Mouse (Mus musculus): Measurements from ENCODE around the gene Mob3a.

Gene Mob3a

DNA sequence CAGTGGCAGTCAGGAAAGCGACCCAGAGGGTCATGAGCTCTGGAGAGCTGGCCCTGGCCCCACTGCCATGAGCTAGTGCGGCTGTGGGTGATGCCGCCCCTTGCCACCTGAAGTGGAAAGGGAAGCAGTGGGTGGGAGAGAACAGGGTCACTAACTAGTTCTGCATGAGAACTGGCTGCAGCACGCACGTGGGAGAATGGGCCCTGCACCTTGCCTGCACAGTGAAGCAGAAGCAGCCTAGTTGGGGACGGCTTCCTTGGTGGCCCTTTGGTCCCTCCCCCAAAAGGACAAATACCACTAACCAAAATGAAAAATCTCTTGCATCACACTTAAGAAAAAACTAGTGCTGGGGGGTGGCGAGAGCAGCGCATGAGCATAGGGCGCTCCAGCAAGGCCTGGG, 3.2 kb downstream of the Mob3a start:
- no peak for DNase-seq

DNA sequence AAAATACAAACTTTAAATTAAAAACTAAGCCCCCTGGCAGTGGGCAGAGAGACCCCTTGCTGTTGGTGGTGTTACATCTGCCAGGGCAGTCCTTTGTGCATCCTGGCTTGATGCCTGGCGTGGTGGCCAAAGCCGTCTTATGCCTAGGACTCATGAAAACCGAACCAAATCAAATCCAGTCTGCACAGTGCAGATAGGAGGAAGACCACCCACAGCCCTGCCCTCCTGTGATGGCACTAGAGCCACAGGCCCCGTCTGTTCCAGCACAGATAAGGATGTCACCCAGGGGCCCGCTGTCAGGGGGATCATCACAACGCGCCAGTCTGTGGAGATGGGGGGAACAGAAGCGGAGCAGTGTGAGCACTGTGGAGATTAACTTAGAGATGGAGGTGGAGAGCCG, 4.0 kb downstream of the Mob3a start:
- DNase-seq: no peak

- no peak for DNase-seq
Measured at GRCm38 (mm10) chr10:80697393-80697787, 4.4 kb downstream of the Mob3a start.

- DNase-seq: no peak
Measured at GRCm38 (mm10) chr10:80696502-80697392, 5.0 kb downstream of the Mob3a start.

- DNase-seq: no peak
Measured at GRCm38 (mm10) chr10:80695801-80696501, 5.8 kb downstream of the Mob3a start.

DNA sequence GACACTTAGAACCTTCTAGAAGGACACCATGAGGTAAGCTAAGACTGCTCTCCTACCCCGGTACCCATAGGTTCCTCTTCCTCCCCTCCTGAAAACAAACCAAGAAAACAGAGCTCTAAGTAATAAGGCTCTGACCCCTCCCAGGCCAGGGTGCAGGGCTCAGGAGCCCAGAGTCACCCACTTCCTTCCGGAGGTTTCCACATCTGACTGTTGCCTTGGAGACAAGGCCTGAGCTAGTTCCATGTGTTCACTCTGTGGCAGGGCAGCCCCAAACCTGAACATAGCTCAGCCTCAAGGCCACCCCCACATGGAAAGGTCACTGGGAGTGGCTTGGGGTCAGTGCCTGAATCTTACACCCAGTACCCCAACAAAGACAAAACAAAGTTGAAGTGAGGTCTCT, 6.6 kb downstream of the Mob3a start:
- DNase-seq: no peak

GRCm38 (mm10) chr10:80694159-80694938, 7.4 kb downstream of the Mob3a start:
- DNase-seq: no peak

DNA sequence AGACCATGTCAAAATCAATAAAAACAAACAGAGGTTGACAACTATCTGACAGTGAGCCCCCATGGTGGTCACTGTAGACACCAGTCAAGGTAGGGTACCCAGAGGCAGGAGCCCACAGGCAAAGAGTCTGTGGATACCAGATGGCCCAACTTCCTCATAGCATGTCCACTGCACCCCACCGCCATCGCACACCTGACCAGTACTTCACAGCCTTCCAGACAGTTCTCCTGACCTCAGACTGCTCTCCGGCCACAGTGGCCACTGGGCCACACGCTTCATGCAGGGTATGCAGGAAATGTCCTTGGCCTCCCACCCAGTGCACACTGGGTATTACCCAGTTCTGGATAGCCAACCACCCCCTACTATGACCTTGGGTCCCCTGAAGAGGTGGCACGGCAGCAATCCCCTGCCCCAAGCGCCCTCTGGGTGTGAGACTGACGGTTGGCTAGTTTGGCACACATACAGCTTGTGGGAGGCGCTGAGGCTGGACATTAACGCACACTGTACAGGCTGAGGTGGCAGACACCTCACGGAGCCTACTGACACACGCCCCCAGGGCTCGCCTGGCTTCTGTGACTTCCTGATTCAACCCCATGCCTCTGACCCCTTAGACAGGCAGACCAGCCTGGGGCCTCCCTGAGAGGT, 8.3 kb downstream of the Mob3a start:
- no peak for DNase-seq

GRCm38 (mm10) chr10:80692249-80693165, 9.3 kb downstream of the Mob3a start:
- no peak for DNase-seq

GRCm38 (mm10) chr10:80687850-80688249, 13.9 kb downstream of the Mob3a start:
- DNase-seq: peak; percentile 52

- no peak for DNase-seq
Measured at GRCm38 (mm10) chr10:80686617-80687016, 15.2 kb downstream of the Mob3a start.

- no peak for DNase-seq
Measured at GRCm38 (mm10) chr10:80684984-80685383, 16.8 kb downstream of the Mob3a start.

DNA sequence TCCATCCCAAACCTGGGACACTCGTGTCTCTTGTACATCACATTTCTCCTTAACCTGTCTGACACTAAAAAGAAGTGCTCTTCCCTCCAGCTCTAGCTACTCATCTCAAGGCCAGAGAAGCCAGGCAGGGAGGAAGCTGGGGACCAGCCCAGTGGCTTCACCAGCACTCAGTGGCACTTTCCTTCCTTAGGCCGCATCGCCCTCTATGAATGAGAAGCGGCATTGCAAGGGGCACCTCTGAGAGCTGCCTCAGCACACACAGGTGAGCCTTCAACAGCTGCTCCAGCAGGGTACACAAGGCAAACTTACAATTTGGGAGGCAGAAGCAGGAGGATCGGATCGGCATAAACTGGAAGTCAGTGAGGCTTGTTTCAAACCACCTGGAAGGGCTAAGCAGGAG, 17.6 kb downstream of the Mob3a start:
- DNase-seq: no peak

GRCm38 (mm10) chr10:80683647-80684046, 18.1 kb downstream of the Mob3a start:
- DNase-seq: no peak

GRCm38 (mm10) chr10:80682003-80682402, 19.8 kb downstream of the Mob3a start:
- DNase-seq: no peak

DNA sequence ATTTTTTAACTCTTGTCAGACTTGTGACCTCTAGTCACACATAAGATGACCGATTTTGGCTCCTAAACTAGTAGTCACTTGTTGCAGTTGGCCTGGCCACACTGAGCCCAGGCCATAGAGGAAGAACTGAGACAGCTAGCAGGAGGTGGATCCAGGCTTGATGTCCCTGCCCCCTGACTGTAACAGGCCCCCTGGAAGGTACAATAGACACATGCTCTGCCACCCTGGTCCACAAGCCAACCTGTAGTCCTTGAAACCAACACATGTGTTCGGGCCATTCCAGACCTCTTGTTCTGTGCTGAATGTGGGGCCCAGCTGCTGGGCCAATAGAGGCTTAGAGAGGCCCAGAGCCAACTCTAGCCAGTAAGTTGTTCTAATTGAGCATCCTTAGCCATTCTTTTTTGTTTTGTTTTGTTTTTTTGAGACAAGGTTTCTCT, 21.5 kb downstream of the Mob3a start:
- no peak for DNase-seq

DNA sequence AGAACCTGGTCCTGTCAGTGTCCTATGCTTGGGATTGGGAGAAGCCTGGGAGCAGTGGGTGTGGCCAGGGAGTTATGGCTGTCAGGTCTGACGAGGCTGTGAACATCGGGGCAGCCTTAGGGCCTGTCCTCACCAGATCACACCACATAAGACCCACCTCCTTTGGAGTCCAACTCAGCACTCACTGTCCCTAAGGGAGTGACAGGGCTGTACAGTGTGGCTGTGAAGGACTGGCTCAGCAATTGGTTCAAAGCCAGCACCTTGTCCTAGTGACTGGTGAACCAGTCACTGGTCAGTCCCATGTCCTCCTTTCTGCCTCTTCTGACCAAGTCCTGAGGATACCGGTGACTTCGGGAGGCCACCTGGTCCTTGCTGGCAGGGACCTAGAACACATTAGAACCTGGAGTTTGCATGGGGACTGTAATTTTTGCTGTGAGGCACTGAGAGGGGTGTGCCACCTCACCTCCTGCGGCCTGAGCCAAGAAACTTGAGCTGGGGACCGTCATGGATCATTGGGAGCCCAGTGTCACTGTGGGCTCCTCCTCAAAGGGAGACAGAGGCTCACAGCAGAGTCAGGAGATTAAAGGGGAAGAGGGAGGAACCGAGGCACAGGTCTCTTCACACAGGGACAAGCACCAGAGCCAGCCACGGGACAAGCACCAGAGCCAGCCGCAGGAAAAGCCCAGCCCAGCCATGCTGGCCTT, 22.1 kb downstream of the Mob3a start:
- DNase-seq: no peak

DNA sequence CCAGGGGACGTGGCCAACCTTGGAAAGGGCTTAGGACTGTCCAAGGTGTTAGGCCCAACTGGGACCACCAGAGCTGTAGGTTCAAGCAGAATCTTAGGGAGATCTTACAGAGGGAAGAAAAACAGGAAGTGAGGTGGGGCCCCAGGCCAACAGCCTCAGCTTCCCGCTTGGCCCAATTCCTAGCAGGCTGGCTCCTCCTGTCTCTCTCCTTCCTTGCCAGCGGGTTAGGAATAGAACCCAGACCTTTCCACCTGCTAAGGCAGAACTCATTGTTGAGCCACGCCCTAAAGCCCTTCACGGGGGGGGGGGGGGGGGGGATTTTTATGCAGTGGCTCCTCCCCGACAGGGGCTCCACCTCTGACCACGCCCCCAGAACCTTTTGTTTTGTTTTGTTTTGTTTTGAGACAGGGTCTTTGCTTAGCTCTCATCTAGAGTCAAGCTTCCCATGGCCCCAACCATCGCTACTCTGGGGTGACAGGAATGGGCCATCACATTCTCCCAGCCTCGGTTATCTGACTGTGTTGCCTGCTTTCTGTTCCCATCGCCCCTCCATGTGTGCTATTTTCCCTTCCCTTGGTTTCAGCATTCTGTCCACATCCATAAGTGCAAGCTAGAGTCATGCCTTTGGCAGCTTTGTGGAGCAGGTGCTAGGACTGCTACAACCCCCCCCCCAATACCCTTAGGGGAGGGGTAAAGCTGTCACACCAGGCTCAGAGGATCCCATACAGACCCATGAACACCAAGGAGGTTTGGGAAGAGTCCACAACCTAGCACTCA, 23.0 kb downstream of the Mob3a start:
- DNase-seq: no peak

DNA sequence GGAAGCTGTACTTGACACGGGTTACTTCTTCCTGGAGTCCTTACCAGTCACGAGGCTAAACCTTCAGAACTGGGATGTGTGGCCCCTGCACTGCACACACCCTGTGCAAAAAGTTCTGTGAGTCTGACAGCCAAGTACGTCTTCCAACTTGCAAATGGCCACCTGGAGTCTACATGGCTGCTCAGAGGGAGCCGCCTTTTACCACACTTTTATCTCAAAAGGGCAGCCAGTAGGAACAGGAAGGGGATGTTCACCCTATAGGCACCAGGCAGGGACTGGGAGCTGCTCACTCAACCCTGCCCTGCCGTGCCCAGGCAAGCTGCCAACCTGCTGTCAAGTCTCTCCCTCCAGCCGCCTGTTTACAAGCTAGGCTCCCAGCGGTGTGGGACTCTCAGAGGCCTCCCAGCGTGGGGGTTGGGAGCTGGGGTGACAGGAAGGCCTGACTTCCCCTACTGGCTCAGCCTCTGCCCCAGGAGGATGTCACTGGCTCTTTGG, 23.8 kb downstream of the Mob3a start, which contains the start of gene Mknk2:
Gene Mknk2, minus strand, starts transcription at position 171 of the 495 bp plus-strand sequence.
- peak; percentile 83 for DNase-seq
